Mouse (Mus musculus) ES-E14 (cell line): ENCODE measurements around the gene Msrb3.

Experiments used
- MAFK ChIP-seq: IDR thresholded peaks from 2 replicates; pipeline ENCODE4 v1.6.1; 2014; ENCODE audit warnings: mild to moderate bottlenecking, low read depth, low read length, inconsistent platforms; ENCODE audit not compliant: insufficient read depth
- ZNF384 ChIP-seq: IDR thresholded peaks from 2 replicates; pipeline ENCODE4 v1.6.1; 2012; ENCODE audit warnings: low read depth, low read length, inconsistent platforms

DNA sequence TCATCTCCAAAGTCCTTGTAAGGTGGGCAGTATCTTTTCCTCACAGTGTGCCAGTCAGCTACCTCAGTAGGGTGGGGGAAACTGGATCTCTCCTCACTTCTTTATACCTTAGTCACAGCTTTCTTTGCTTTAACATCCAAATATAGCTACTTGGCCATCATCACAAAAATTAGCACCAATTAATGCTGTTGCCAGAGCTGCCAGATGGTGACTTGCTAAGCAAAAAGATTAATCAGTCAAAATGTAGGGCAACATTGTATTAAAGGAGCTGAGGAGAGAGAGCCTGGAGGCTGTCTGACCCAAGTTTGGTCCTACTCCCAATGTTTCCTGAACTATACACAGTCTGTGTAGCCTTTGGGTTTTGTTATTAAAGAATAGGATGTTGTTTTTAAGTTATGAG is 65.1 kb downstream of the Msrb3 start:
- no peak for TF ChIP-seq MAFK
- no peak for TF ChIP-seq ZNF384
